Mouse (Mus musculus) heart, postnatal 0 days (tissue): ENCODE results near the gene Boc.

ENCODE experiments used
- CTCF ChIP-seq: IDR thresholded peaks from 2 replicates; pipeline ENCODE4 v1.5.1; 2016; ENCODE audit warnings: antibody characterized with exemption, control low read depth, low read depth
- EP300 ChIP-seq: IDR thresholded peaks from 2 replicates; pipeline ENCODE4 v1.6.1; 2016; ENCODE audit warnings: antibody characterized with exemption, low read depth

DNA sequence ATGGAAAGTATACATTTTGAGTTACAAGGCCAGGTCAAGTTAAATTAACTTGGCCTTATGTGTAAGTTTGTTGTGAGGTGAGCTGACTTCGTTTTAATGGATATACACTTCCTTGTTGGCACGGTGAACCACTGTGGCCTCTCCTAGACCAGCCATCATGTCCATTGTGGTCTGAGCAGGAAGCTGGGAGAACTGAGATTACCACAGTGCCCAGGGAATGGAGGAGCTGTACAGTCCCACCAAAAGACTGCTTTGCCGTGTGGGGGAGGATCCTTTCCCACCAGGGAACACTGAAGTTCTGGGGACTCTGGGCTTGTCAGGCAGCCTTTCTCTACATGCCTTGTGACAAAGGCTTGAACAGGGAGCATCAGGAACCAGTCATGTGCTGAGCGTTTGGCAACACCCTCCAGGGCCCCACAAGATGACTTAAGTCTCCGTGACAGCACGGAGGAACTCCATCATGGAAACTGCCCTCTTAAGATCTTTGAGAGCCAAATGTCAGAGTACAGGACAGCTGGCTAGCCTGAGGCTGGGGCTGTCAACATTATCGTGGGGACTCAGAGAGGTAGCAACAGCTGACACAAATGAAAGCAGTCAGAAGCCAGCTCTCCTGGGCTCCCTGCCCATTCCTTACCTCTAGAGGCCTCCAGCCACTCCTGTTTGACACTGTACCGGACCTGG, 55.7 kb downstream of the Boc start:
- TF ChIP-seq CTCF = no peak
- TF ChIP-seq EP300 = no peak; the same call in 1 of the 2 replicates
